38 mouse cellular contexts compared by ENCODE assay signal in the genomic region with DNA sequence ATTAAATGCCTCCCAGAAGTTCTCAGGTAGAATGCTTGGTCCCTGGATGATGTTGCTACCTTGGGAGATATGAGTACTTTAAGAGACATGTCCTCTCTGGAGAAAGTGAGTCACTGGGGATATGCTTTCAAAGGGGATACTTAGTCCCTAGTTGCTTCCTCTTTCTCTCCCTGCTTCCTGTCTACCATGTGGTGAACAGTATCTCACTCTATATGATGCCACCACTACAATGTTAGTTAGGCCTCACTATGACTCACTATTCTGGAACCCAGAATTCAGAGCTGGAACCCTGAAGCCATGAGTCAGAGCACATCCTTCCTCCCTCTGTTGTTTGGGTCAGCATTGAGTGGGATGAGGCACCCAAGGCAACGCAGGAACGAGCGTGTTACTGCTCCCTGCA. TPM values are rescaled to one million over a fixed set of nuclear protein-coding genes. Genes with fewer than 3 reads are reported as not detected.
DNase-seq lines count a peak whose midpoint lies in the region; ATAC-seq and TF ChIP-seq lines count a peak whose summit lies in the region.
"Had no signal": no experiment of that assay in that cellular context is flagged by ENCODE, and none has a peak within 500 bp of the region (broad histone marks: within the 10 kb centered on the region; RNA-seq: fewer than 3 reads in every experiment).

No protein-coding gene starts in this region.

- TF ChIP-seq POLR2A in testis, adult 2 months (IDR thresholded peaks at IDR 0.05; ENCODE audit: control insufficient read depth, low read depth, low read length), result no peak; the same call in 1 of the 2 replicates

- H3K4me3 ChIP-seq in testis, adult 2 months (ENCODE audit: control insufficient read depth, low read depth, low read length), result peak overlapping the region; percentile 78
- H3K4me3 ChIP-seq: erythroblast, embryonic 14.5 days; heart, embryonic 10.5 days; heart, embryonic 15.5 days; hindbrain, embryonic 12.5 days; limb, embryonic 12.5 days; liver, embryonic 15.5 days had no signal

- H3K27me3 ChIP-seq in testis, adult 2 months (ENCODE audit: control insufficient read depth, insufficient read depth, low read length), result no peaks in the 10 kb centered on the region
- H3K27me3 ChIP-seq: heart, embryonic 15.5 days; hindbrain, embryonic 12.5 days; limb, embryonic 12.5 days; liver, embryonic 15.5 days had no signal

- ATAC-seq in common myeloid progenitor, adult 5-6 weeks (replicated peaks; ENCODE audit: low read depth, poor library complexity, severe bottlenecking), result peak; percentile 60
- ATAC-seq: activated CD4-positive, CD25-positive, alpha-beta regulatory T cell, adult 4 months; forebrain, embryonic 16.5 days; intestine, embryonic 16.5 days had no signal

- no peak overlapping the region for H3K27ac ChIP-seq in testis, adult 2 months (ENCODE audit: control insufficient read depth, insufficient read depth, low read depth, low read length)
- H3K27ac ChIP-seq: heart, embryonic 10.5 days; heart, embryonic 15.5 days; hindbrain, embryonic 12.5 days; limb, embryonic 12.5 days; liver, embryonic 15.5 days had no signal

- no peak for DNase-seq in testis, postnatal 10 days (ENCODE audit: low spot score)
- peak; percentile 51 for DNase-seq in Muller cell, postnatal 12 days (ENCODE audit: inconsistent ontology term)
- DNase-seq in layer of hippocampus, adult 11-12 months (ENCODE audit: low spot score), result no peak
- no peak for DNase-seq in kidney, adult 18-20 months
- DNase-seq in frontal cortex, postnatal 10 days (ENCODE audit: low spot score in 2 of 2), result no peak
- DNase-seq: adrenal gland, adult 2 months; adrenal gland, postnatal 36 days; B cell, adult 2 months; cerebellum, adult 11 months; cerebellum, adult 9-10 months; heart, postnatal 36 days; kidney, adult 9 months; kidney, postnatal 10 days; layer of hippocampus, adult 9-11 months; lung, embryonic 14.5 days; lung, postnatal 14 days; midbrain, embryonic 14.5 days; thymus, postnatal 14 days had no signal

- no peaks in the 10 kb centered on the region for H3K36me3 ChIP-seq in testis, adult 2 months (ENCODE audit: control insufficient read depth, insufficient read depth, low read length)
- H3K36me3 ChIP-seq: G1E; heart, embryonic 10.5 days; heart, embryonic 15.5 days; hindbrain, embryonic 12.5 days; limb, embryonic 12.5 days; liver, embryonic 15.5 days had no signal

- no peak for TF ChIP-seq CTCF in testis, adult 2 months (IDR thresholded peaks at IDR 0.05; ENCODE audit: control insufficient read depth, insufficient read depth, insufficient replicate concordance, low read depth, low read length)

- peaks cover 8% of the 10 kb centered on the region for H3K4me1 ChIP-seq in testis, adult 2 months (ENCODE audit: control insufficient read depth, insufficient read depth, low read length)
- H3K4me1 ChIP-seq: heart, embryonic 10.5 days; heart, embryonic 15.5 days; hindbrain, embryonic 12.5 days; limb, embryonic 12.5 days; liver, embryonic 15.5 days had no signal

RNA-seq across cellular contexts. Expression of a gene that starts 17.2 kb away (rescaled TPM):
- 0.10 and 0.25 TPM in 2 replicates for polyA plus RNA-seq in testis, adult 2 months (2012; rRNA removed)
- total RNA-seq in common myeloid progenitor, adult 5-6 weeks (2017), result not detected in 2 replicates
- total RNA-seq: gastrocnemius, adult 8-10 months; heart, postnatal 36 days; liver, adult 2 months; monocyte, adult 5-6 weeks had no signal
- polyA plus RNA-seq: activated CD4-positive, CD25-positive, alpha-beta regulatory T cell, adult 4 months; adrenal gland, adult 2 months; erythroblast, embryonic 14.5 days; G1E; large intestine, adult 2 months; liver, adult 2 months had no signal

RNA-seq across cellular contexts. Expression of a gene that starts 51.0 kb away (rescaled TPM):
- 0.42 and 0.85 TPM in 2 replicates for polyA plus RNA-seq in testis, adult 2 months (2012; rRNA removed)
- total RNA-seq in common myeloid progenitor, adult 5-6 weeks (2017), result not detected in 2 replicates
- total RNA-seq: adrenal gland, adult 2 months; adrenal gland, postnatal 36 days; G1E; heart, postnatal 36 days; left cerebral cortex, adult 18-20 months; left cerebral cortex, postnatal 14 days; liver, adult 2 months; monocyte, adult 5-6 weeks had no signal
- polyA plus RNA-seq: activated CD4-positive, CD25-positive, alpha-beta regulatory T cell, adult 4 months; adrenal gland, adult 2 months; erythroblast, embryonic 14.5 days; forebrain, embryonic 16.5 days; G1E; heart, embryonic 10.5 days; heart, embryonic 15.5 days; hindbrain, embryonic 12.5 days; large intestine, adult 2 months; limb, embryonic 12.5 days; liver, adult 2 months; liver, embryonic 15.5 days; midbrain, embryonic 14.5 days; neural tube, embryonic 14.5 days; stomach, embryonic 14.5 days had no signal

RNA-seq across cellular contexts. Expression of a gene that starts 52.3 kb away (rescaled TPM):
- polyA plus RNA-seq in testis, adult 2 months (2012; rRNA removed), result 9.2 and 9.3 TPM in 2 replicates
- total RNA-seq in common myeloid progenitor, adult 5-6 weeks (2017), result 56.7 and 63.6 TPM in 2 replicates
